Mouse (Mus musculus) stomach, postnatal 0 days (tissue): ENCODE measurements around the gene Scimp. TPM values are rescaled to one million over a fixed set of nuclear protein-coding genes. Genes with fewer than 3 reads are reported as not detected.

Source experiments
- ATAC-seq: fragments of 200-750 bp; cut with Nextera tagmentation; 2 replicates; pipeline ENCODE4 v1.8.0; 2017; ENCODE audit not compliant: low FRiP score, low TSS enrichment
- DNase-seq: peaks from one replicate; pipeline ENCODE4 v3.0.0-alpha.2; 2016; ENCODE audit warnings: low spot score
- H3K27ac ChIP-seq: fragments of 300-500 bp; sonication (generic); replicated peaks from 2 replicates; pipeline ENCODE4 v1.5.1; 2014; ENCODE audit warnings: mild to moderate bottlenecking, control low read depth
- H3K27me3 ChIP-seq: fragments of 300-500 bp; sonication (generic); 2 replicates; pipeline ENCODE4 v1.6.1; 2014; ENCODE audit warnings: low read length; ENCODE audit not compliant: control insufficient read depth, insufficient read depth
- H3K36me3 ChIP-seq: fragments of 300-500 bp; sonication (generic); 2 replicates; pipeline ENCODE4 v1.6.1; 2014; ENCODE audit warnings: low read length, mixed read lengths; ENCODE audit not compliant: control insufficient read depth, insufficient read depth
- H3K4me1 ChIP-seq: fragments of 300-500 bp; sonication (generic); replicated peaks from 2 replicates; pipeline ENCODE4 v1.6.1; 2014; ENCODE audit warnings: antibody characterized with exemption; ENCODE audit not compliant: control insufficient read depth, insufficient read depth
- H3K4me2 ChIP-seq: fragments of 300-500 bp; sonication (generic); replicated peaks from 2 replicates; pipeline ENCODE4 v1.6.1; 2014; ENCODE audit warnings: low read depth, mild to moderate bottlenecking, control low read depth, moderate library complexity
- H3K4me3 ChIP-seq: fragments of 300-500 bp; sonication (generic); 2 replicates; pipeline ENCODE4 v1.5.1; 2014; ENCODE audit warnings: low read depth, low read length, control low read depth
- H3K9ac ChIP-seq: fragments of 300-500 bp; sonication (generic); 2 replicates; pipeline ENCODE4 v1.6.1; 2014; ENCODE audit warnings: mild to moderate bottlenecking, low read length, control low read depth, mixed read lengths
- H3K9me3 ChIP-seq: fragments of 300-500 bp; sonication (generic); 2 replicates; pipeline ENCODE4 v1.6.1; 2016; ENCODE audit warnings: low read length; ENCODE audit not compliant: control insufficient read depth
- CTCF ChIP-seq: IDR thresholded peaks from 2 replicates; pipeline ENCODE4 v1.5.1; 2016; ENCODE audit warnings: antibody characterized with exemption, low read depth, mild to moderate bottlenecking, moderate library complexity
- EP300 ChIP-seq: optimal IDR thresholded peaks from 2 replicates; pipeline ENCODE3; 2016; ENCODE audit warnings: antibody characterized with exemption
- WGBS: fragments of 180-500 bp; shearing (Covaris S2); extraction: QIAGEN DNeasy Blood & Tissue Kit; methylation state at CpG from one replicate; pipeline ENCODE4 v1.1.7; 2014; 5-methylcytosine and 5-hydroxymethylcytosine counted together
- polyA plus RNA-seq: library from polyadenylated mRNA; unstranded; fragments of >200 nt; fragmentation: Nextera tagmentation; extraction: Ambion mirVana; gene quantifications from 2 replicates; pipeline ENCODE4 v1.2.1, GENCODE M21; 2015

The Scimp gene
- polyA plus RNA-seq, 1 experiment from 2014 or later, result 0.63 TPM

DNA sequence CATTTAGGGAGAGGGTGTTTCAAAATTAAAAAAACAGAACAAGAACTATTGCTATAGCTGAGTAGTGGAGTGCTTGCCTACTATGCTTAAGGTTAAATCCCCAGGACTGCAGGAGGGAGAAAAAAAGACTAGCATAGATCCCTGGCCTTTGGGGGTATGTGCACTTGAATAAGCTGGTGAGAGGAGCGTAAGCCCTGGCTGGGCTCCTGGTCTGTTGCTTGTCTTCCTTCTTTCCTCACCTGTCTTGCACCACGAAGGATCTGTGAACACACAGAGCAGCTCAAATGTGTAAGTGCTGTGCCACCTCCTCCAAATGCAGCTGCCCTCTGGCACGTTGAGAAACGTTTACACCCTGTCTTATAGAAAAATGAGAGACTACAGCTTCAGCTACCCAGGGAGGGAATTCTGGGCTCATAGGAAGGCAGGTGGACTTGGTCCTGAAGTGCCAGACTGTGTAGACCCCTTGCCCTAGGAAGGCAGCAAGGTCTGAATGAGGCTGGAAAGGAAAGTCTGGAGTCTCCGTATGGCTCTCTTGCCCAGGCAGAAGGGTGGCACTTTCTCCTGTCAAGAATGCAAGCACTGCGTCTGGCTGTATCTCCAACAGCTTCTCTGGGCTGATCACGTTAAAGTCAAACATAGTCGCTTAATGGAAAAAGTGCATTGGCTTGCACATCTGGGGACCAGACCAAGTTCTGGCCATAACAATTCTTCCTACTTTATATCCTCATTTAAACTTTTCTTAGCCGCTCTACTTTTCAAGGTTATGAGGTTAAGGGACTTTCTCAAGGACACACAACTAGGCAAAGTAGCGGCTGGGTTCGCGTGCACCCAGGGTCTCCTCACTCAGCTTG is 31.5 kb upstream of the Scimp start:
- WGBS, result 17% methylated on average over 12 of the region's 12 CpGs
- H3K4me2 ChIP-seq, result peak overlapping the region; percentile 80
- no peaks in the 10 kb centered on the region for H3K4me1 ChIP-seq
- peak overlapping the region; percentile 40 for H3K27ac ChIP-seq
- peak overlapping the region; percentile 87 for H3K9ac ChIP-seq
- ATAC-seq (0 out of 2 replicates have a peak, but pooled peaks have one; percentile 4), DNase-seq (peak; percentile 14)
- H3K27me3 ChIP-seq, result no peaks in the 10 kb centered on the region
- H3K4me3 ChIP-seq, result peak overlapping the region; percentile 98
- no peaks in the 10 kb centered on the region for H3K9me3 ChIP-seq
- no peak for TF ChIP-seq CTCF
- TF ChIP-seq EP300, result no peak
- no peaks in the 10 kb centered on the region for H3K36me3 ChIP-seq

DNA sequence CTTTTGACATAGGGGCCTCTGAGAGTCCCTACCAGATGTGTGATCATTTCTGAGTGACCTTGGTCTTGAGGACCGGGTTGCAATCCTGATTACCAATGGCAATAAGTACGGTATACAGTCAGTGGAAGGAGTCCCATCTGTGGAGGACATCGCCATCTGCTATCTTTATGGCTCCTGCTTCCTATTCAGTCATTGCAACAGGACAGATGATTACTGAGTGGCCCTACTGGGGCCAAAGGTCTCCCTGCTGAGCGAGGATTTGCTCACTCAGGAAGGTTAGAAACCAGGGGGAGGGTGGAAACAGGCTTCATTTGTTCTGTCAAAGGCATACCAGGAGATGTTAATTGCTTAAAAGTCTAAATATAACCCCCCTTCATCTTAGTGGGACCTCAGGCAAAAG is 30.6 kb upstream of the Scimp start:
- Histone ChIP-seq H3K27me3 (no peaks in the 10 kb centered on the region), H3K36me3 (no peaks in the 10 kb centered on the region), H3K27ac (no peak overlapping the region), H3K9me3 (no peaks in the 10 kb centered on the region), H3K4me3 (no peak overlapping the region), H3K4me1 (no peaks in the 10 kb centered on the region), H3K4me2 (no peak overlapping the region), H3K9ac (no peak overlapping the region)
- WGBS, result 66% methylated on average over 4 of the region's 4 CpGs
- ATAC-seq (no peak), DNase-seq (no peak)
- TF ChIP-seq EP300 (no peak), CTCF (no peak)

DNA sequence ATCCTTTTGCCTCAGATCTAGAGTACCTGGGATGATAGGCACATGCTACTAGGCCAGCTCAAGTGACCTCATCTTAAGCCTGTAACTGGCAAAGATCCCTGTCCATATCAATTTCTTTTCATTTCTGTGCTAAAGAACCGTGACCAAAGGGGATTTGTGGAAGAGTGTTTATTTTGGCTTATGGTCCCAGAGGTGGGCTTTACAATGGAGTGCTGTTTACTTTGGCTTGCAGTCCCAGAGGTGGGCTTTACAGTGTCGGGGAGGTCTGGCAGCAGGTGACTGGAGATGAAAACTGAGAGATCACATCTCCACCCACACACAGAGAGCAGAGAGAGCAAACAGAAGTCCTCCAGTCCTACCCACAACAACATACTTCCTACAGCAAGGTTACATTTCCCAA is 26.2 kb upstream of the Scimp start:
- H3K9me3 ChIP-seq, result no peaks in the 10 kb centered on the region
- WGBS, result 14% methylated on average over 2 of the region's 2 CpGs
- no peak overlapping the region for H3K4me3 ChIP-seq
- no peak for TF ChIP-seq CTCF
- TF ChIP-seq EP300, result no peak
- H3K36me3 ChIP-seq, result no peaks in the 10 kb centered on the region
- DNase-seq (no peak), ATAC-seq (no peak)
- H3K9ac ChIP-seq, result no peak overlapping the region
- H3K27ac ChIP-seq, result no peak overlapping the region
- no peak overlapping the region for H3K4me2 ChIP-seq
- no peaks in the 10 kb centered on the region for H3K4me1 ChIP-seq
- H3K27me3 ChIP-seq, result no peaks in the 10 kb centered on the region

DNA sequence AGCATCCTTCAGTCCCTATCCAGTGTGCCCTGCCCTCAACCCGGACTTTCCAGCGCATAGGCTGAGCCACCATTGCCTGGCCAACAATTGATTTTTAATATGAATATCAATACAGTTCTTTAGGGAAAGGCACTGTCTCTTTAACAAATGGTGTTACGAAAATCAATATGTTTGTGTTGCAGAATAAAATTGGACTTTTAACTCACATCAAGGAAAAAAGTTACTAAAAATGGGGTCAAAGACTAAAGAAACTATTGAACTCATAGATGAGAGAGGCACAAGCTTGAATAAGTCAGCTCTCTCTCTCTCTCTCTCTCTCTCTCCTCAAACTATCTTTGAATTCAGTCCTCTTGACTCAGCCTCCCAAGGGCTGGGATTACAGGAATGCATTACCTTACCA is 24.6 kb upstream of the Scimp start:
- Histone ChIP-seq H3K4me3 (no peak overlapping the region), H3K4me2 (no peak overlapping the region), H3K36me3 (no peaks in the 10 kb centered on the region), H3K9ac (no peak overlapping the region), H3K9me3 (no peaks in the 10 kb centered on the region), H3K4me1 (no peaks in the 10 kb centered on the region), H3K27me3 (no peaks in the 10 kb centered on the region), H3K27ac (no peak overlapping the region)
- DNase-seq (no peak), ATAC-seq (no peak)
- WGBS, result 89% methylated on average over 3 of the region's 3 CpGs
- TF ChIP-seq CTCF (no peak), EP300 (no peak)

DNA sequence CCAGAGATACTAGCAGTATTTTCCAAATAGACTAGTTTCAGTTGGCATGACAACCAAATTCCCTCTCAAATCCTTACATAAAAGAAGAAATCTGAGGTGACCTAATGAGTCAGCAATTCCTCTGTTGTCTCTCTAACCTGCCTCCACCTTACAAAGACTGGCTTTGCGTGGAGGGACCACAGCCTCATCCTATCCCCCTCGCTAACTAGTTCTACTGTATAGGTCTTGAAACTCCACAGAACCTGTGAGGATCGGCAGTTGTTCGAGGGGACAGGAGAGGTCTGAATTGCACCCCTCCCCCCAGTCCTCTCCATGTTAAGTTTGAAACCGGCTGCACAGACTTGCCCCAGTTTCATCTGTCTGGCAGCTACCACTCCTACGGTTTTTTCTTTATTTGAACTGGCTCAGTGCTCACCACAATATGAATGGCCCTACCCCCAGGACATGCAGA is 23.0 kb upstream of the Scimp start:
- H3K9me3 ChIP-seq, result no peaks in the 10 kb centered on the region
- 51% methylated on average over 6 of the region's 6 CpGs for WGBS
- no peak overlapping the region for H3K9ac ChIP-seq
- ATAC-seq (no peak), DNase-seq (no peak)
- no peaks in the 10 kb centered on the region for H3K4me1 ChIP-seq
- H3K27me3 ChIP-seq, result no peaks in the 10 kb centered on the region
- no peak overlapping the region for H3K27ac ChIP-seq
- no peak overlapping the region for H3K4me2 ChIP-seq
- TF ChIP-seq EP300 (no peak), CTCF (no peak)
- H3K36me3 ChIP-seq, result no peaks in the 10 kb centered on the region
- H3K4me3 ChIP-seq, result no peak overlapping the region

DNA sequence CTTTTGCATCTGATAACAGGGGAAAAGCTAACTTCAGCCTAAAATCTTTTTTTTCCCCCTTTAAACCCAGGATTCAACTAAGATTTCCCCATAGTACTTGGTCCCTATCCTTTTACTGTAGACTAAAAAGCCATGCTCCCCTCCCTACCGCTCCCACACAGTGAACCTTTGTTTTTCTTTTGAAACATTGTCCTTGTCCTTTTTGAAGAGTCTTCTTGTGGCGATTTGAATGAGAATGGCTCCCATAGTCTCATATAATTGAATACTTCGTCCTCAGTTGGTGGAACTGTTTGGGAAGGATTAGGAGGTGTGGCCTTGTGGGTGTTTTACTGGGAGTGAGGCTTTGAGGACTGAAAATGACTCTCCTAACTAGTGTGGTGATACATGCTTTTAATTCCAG is 21.4 kb upstream of the Scimp start:
- no peak overlapping the region for H3K27ac ChIP-seq
- no peak overlapping the region for H3K4me2 ChIP-seq
- ATAC-seq (no peak), DNase-seq (no peak)
- no peak for TF ChIP-seq CTCF
- no peak for TF ChIP-seq EP300
- no peaks in the 10 kb centered on the region for H3K27me3 ChIP-seq
- no peaks in the 10 kb centered on the region for H3K4me1 ChIP-seq
- no peaks in the 10 kb centered on the region for H3K9me3 ChIP-seq
- H3K4me3 ChIP-seq, result no peak overlapping the region
- 83% methylated on average over 3 of the region's 3 CpGs for WGBS
- no peaks in the 10 kb centered on the region for H3K36me3 ChIP-seq
- H3K9ac ChIP-seq, result no peak overlapping the region
